Mouse (Mus musculus): ENCODE data around the gene Fam136a. TPM values are rescaled to one million over a fixed set of nuclear protein-coding genes. Genes with fewer than 3 reads are reported as not detected.

Gene Fam136a
- total RNA-seq, 1 experiment, result 116 TPM

DNA sequence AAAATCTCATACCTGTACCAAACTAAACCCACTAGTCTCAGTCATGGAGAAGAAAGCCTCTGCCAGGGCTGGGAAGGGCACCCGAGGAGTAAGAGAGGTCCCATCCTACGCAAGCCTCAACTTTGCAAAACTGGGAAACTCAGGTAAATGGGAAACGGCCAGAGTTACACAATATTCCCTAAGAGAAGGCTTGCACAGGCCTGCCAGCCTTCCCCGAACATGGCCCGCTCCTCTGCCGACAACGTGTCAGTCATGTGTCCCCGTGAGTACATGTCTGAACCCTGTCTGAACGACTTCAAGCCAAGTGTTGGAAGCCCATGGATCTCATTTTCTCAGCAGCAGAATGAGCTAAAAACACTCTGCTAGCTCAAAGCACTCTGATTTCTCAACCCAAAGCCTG, 29.6 kb downstream of the Fam136a start:
- Histone ChIP-seq H3K9ac (ENCODE audit: insufficient read depth, low read depth, low read length, poor library complexity, severe bottlenecking) (no peak overlapping the region), H3K9me3 (ENCODE audit: control insufficient read depth, insufficient read depth, low read depth, low read length) (no peaks in the 10 kb centered on the region), H3K27ac (ENCODE audit: insufficient read depth, low read depth, low read length, poor library complexity, severe bottlenecking) (no peak overlapping the region), H3K4me1 (ENCODE audit: control insufficient read depth in 2 of 2, insufficient read depth in 2 of 2, low read length in 2 of 2, poor library complexity in 1 of 2) (peaks cover 6 to 7% of the 10 kb centered on the region in 2 experiments; a peak in 2 of 4 replicates), H3K4me3 (ENCODE audit: insufficient read depth in 1 of 2, low read depth in 1 of 2, low read length in 2 of 2, poor library complexity in 1 of 2, severe bottlenecking in 1 of 2) (no peak overlapping the region), H3K36me3 (ENCODE audit: control insufficient read depth, insufficient read depth, low read length, poor library complexity, severe bottlenecking) (peaks cover 22% of the 10 kb centered on the region)
- in situ Hi-C loops (cut with MboI; ENCODE audit: low sequenced_read_pairs in 2 of 2, unreplicated experiment in 2 of 2), result no loop called here
- no peak for TF ChIP-seq HCFC1 (IDR thresholded peaks at IDR 0.05; ENCODE audit: borderline replicate concordance, insufficient read depth, low read length)
- TF ChIP-seq MAFK (IDR thresholded peaks at IDR 0.05; ENCODE audit: insufficient read depth, low read depth, low read length), result no peak
- TF ChIP-seq ZNF384 (IDR thresholded peaks at IDR 0.05; ENCODE audit: low read depth, low read length), result no peak
- no peak for TF ChIP-seq ZC3H11A (IDR thresholded peaks at IDR 0.05; ENCODE audit: borderline replicate concordance, low read depth, low read length)
- TF ChIP-seq CHD2 (IDR thresholded peaks at IDR 0.05; ENCODE audit: low read depth, low read length), result no peak
- no peak for DNase-seq (ENCODE audit: low read depth, low spot score)

- Histone ChIP-seq H3K9me3 (ENCODE audit: control insufficient read depth, insufficient read depth, low read depth, low read length) (no peaks in the 10 kb centered on the region), H3K27ac (ENCODE audit: insufficient read depth, low read depth, low read length, poor library complexity, severe bottlenecking) (no peak overlapping the region), H3K9ac (ENCODE audit: insufficient read depth, low read depth, low read length, poor library complexity, severe bottlenecking) (peak overlapping the region; percentile 84), H3K36me3 (ENCODE audit: control insufficient read depth, insufficient read depth, low read length, poor library complexity, severe bottlenecking) (peaks cover 16% of the 10 kb centered on the region), H3K4me3 (ENCODE audit: insufficient read depth in 1 of 2, low read depth in 1 of 2, low read length in 2 of 2, poor library complexity in 1 of 2, severe bottlenecking in 1 of 2) (peak overlapping the region; percentile 88 to 94), H3K4me1 (ENCODE audit: control insufficient read depth in 2 of 2, insufficient read depth in 2 of 2, low read length in 2 of 2, poor library complexity in 1 of 2) (peaks cover 6 to 7% of the 10 kb centered on the region in 2 experiments; a peak in 2 of 4 replicates)
- in situ Hi-C loops (cut with MboI; ENCODE audit: low sequenced_read_pairs in 2 of 2, unreplicated experiment in 2 of 2), result no loop called here
- TF ChIP-seq ZNF384 (IDR thresholded peaks at IDR 0.05; ENCODE audit: low read depth, low read length) (no peak), CHD2 (IDR thresholded peaks at IDR 0.05; ENCODE audit: low read depth, low read length) (no peak), ZC3H11A (IDR thresholded peaks at IDR 0.05; ENCODE audit: borderline replicate concordance, low read depth, low read length) (no peak), MAFK (IDR thresholded peaks at IDR 0.05; ENCODE audit: insufficient read depth, low read depth, low read length) (no peak), HCFC1 (IDR thresholded peaks at IDR 0.05; ENCODE audit: borderline replicate concordance, insufficient read depth, low read length) (no peak)
- no peak for DNase-seq (ENCODE audit: low read depth, low spot score)
Observed at GRCm38 (mm10) chr6:86395969-86396368, 30.5 kb downstream of the Fam136a start.

DNA sequence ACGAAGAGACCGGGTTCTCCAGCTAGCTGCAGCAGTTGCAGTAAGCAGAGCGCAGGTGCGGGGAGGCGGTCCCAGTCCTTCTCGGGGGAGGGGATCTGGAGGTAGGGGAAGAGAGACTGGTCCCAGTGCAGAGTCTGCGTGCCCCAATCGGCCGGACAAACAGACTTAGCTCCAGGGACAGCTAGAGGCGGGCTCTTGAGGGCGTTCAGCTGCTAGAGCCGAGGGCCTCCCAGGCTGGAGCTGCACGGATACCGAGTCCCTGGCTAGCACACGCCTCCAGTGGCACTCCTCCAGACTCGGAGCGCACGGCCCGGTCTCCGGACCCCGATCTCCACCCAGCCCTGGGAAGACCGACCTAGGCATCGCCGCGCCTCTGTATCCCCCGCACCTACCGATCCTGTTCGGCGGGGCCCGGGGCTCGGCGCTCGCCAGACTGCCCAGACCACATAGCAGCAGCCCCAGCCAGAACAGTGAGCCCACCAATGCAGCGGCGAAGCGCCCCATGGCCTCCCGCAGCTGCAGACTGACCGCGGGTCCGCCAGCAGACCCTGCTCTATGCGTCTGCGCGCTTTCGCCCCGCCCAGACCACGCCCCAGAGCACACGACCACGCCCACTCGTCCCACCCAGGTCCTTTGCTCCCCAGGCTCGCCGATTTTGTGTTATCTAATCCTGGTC, 31.3 kb downstream of the Fam136a start, which contains the start of gene Pcyox1:
Pcyox1 (minus strand) TSS at position 574 of the 676 bp plus-strand sequence.
- Histone ChIP-seq H3K27ac (ENCODE audit: insufficient read depth, low read depth, low read length, poor library complexity, severe bottlenecking) (no peak within 1 kb of the TSS), H3K4me3 (ENCODE audit: insufficient read depth in 1 of 2, low read depth in 1 of 2, low read length in 2 of 2, poor library complexity in 1 of 2, severe bottlenecking in 1 of 2) (peak within 1 kb of the TSS; percentile 88 to 94), H3K4me1 (ENCODE audit: control insufficient read depth in 2 of 2, insufficient read depth in 2 of 2, low read length in 2 of 2, poor library complexity in 1 of 2) (peaks cover 6 to 7% of the 10 kb centered on the region in 2 experiments; a peak in 2 of 4 replicates), H3K36me3 (ENCODE audit: control insufficient read depth, insufficient read depth, low read length, poor library complexity, severe bottlenecking) (peaks cover 14% of the 10 kb centered on the region; the same call in 1 of the 2 replicates), H3K9me3 (ENCODE audit: control insufficient read depth, insufficient read depth, low read depth, low read length) (no peaks in the 10 kb centered on the region), H3K9ac (ENCODE audit: insufficient read depth, low read depth, low read length, poor library complexity, severe bottlenecking) (peak within 1 kb of the TSS; percentile 84)
- in situ Hi-C loops (cut with MboI; ENCODE audit: low sequenced_read_pairs in 2 of 2, unreplicated experiment in 2 of 2), result no loop called here
- DNase-seq (ENCODE audit: low read depth, low spot score), result peak; percentile 74
- TF ChIP-seq HCFC1 (IDR thresholded peaks at IDR 0.05; ENCODE audit: borderline replicate concordance, insufficient read depth, low read length) (peak; percentile 14; the same call in 1 of the 2 replicates), MAFK (IDR thresholded peaks at IDR 0.05; ENCODE audit: insufficient read depth, low read depth, low read length) (no peak), ZNF384 (IDR thresholded peaks at IDR 0.05; ENCODE audit: low read depth, low read length) (no peak), ZC3H11A (IDR thresholded peaks at IDR 0.05; ENCODE audit: borderline replicate concordance, low read depth, low read length) (no peak), CHD2 (IDR thresholded peaks at IDR 0.05; ENCODE audit: low read depth, low read length) (no peak)

DNA sequence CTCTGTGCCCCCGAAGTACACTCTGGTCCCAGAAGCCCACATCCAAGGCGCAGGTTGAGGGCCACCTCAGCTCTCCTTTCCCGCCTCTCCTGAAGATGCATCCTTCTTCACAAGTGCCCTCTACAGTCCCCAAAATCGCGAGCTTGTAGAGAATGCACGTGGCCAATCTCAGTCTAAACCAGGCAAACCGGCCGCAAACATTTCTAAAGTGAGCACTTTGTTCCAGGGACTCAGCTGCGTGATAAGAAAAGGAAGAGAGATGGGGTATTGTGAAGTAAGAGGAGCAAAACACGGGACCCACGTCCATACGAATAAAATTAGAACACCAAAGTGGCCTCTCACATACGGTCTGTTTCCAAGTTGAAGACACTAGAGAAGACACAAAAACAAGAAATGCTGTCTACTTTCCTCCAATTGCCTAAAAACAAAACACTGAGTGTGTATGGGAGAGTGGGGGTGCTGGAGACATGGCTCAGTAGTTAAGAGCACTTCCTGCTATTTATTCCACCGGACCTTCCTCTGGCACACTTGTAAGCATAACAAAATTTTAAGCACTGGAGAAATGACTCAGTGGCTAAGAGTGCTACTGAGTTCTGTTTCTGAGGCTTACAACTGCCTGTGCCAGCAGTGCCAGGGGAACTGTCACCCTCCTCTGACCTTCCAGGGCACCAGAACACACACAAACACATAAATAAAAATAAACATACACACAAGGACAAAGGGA, 32.0 kb downstream of the Fam136a start:
- no peak for TF ChIP-seq CHD2 (IDR thresholded peaks at IDR 0.05; ENCODE audit: low read depth, low read length)
- no peak for TF ChIP-seq MAFK (IDR thresholded peaks at IDR 0.05; ENCODE audit: insufficient read depth, low read depth, low read length)
- TF ChIP-seq ZNF384 (IDR thresholded peaks at IDR 0.05; ENCODE audit: low read depth, low read length), result no peak
- no peak for TF ChIP-seq HCFC1 (IDR thresholded peaks at IDR 0.05; ENCODE audit: borderline replicate concordance, insufficient read depth, low read length)
- TF ChIP-seq ZC3H11A (IDR thresholded peaks at IDR 0.05; ENCODE audit: borderline replicate concordance, low read depth, low read length), result no peak
- no peak for DNase-seq (ENCODE audit: low read depth, low spot score)
- in situ Hi-C loops (cut with MboI; ENCODE audit: low sequenced_read_pairs in 2 of 2, unreplicated experiment in 2 of 2), result no loop called here
- H3K4me3 ChIP-seq (ENCODE audit: insufficient read depth in 1 of 2, low read depth in 1 of 2, low read length in 2 of 2, poor library complexity in 1 of 2, severe bottlenecking in 1 of 2), result peak overlapping the region; percentile 88 to 94
- H3K36me3 ChIP-seq (ENCODE audit: control insufficient read depth, insufficient read depth, low read length, poor library complexity, severe bottlenecking), result peaks cover 9% of the 10 kb centered on the region; the same call in 1 of the 2 replicates
- H3K27ac ChIP-seq (ENCODE audit: insufficient read depth, low read depth, low read length, poor library complexity, severe bottlenecking), result no peak overlapping the region
- no peaks in the 10 kb centered on the region for H3K9me3 ChIP-seq (ENCODE audit: control insufficient read depth, insufficient read depth, low read depth, low read length)
- peaks cover 6 to 7% of the 10 kb centered on the region in 2 experiments; a peak in 2 of 4 replicates for H3K4me1 ChIP-seq (ENCODE audit: control insufficient read depth in 2 of 2, insufficient read depth in 2 of 2, low read length in 2 of 2, poor library complexity in 1 of 2)
- peak overlapping the region; percentile 81 for H3K9ac ChIP-seq (ENCODE audit: insufficient read depth, low read depth, low read length, poor library complexity, severe bottlenecking)
